ENCODE assay signal across 8 mouse cellular contexts in genomic region chr16:77236509-77237271, GRCm38 (mm10).
DNase-seq lines count a peak whose midpoint lies in the region; ATAC-seq lines count a peak whose summit lies in the region.

No protein-coding gene starts in this region.

- peak; percentile 94 for DNase-seq in brain, adult 2 months (ENCODE audit: low read depth, low spot score)
- peak; percentile 83 for DNase-seq in cerebellum, postnatal 14 days
- peak; percentile 81 to 88 for DNase-seq in frontal cortex, postnatal 36 days (ENCODE audit: low spot score in 2 of 2)
- DNase-seq in kidney, adult 9 months, result peak; percentile 2
- peak; percentile 78 to 82 for DNase-seq in left cerebral cortex, postnatal 36 days (ENCODE audit: low spot score in 2 of 2)
- peak; percentile 74 for DNase-seq in neural tube, embryonic 11.5 days (ENCODE audit: low spot score)
- DNase-seq in spleen, postnatal 14 days (ENCODE audit: low spot score in 2 of 2), result no peak
- DNase-seq in spleen, postnatal 10 days (ENCODE audit: low spot score in 2 of 2), result no peak

- intact Hi-C loops in left cerebral cortex, postnatal 36 days (cut with DNase I), result loop anchor here (2.0 to 10.0 kb wide), 6 partner anchors 82 to 406 kb away; no protein-coding TSS in a partner anchor

- WGBS in neural tube, embryonic 11.5 days, result 30% methylated on average over 13 of the region's 13 CpGs

- peak; percentile 85 for ATAC-seq in neural tube, embryonic 11.5 days (ENCODE audit: insufficient read depth, low FRiP score, low TSS enrichment)

- peak overlapping the region; percentile 87 for H3K27ac ChIP-seq in neural tube, embryonic 11.5 days (ENCODE audit: low read depth, low read length)

- peak overlapping the region; percentile 41; the same call in 1 of the 2 replicates for H3K9ac ChIP-seq in neural tube, embryonic 11.5 days (ENCODE audit: low read length)

- no peaks in the 10 kb centered on the region for H3K9me3 ChIP-seq in neural tube, embryonic 11.5 days (ENCODE audit: control insufficient read depth, low read length)

- H3K4me2 ChIP-seq in neural tube, embryonic 11.5 days (ENCODE audit: low read depth), result peak overlapping the region; percentile 33

- no peaks in the 10 kb centered on the region for H3K27me3 ChIP-seq in neural tube, embryonic 11.5 days (ENCODE audit: control insufficient read depth, insufficient read depth, low read length)

- peaks cover 24% of the 10 kb centered on the region for H3K4me1 ChIP-seq in neural tube, embryonic 11.5 days (ENCODE audit: control insufficient read depth, insufficient read depth, low read length)

- no peaks in the 10 kb centered on the region for H3K36me3 ChIP-seq in neural tube, embryonic 11.5 days (ENCODE audit: control insufficient read depth, insufficient read depth, low read length)

- H3K4me3 ChIP-seq in neural tube, embryonic 11.5 days (ENCODE audit: low read depth, low read length), result peak overlapping the region; percentile 12; the same call in 1 of the 2 replicates

Comparison
In these comparisons a context has a peak if more than half of its experiments do, and no peak if none do; other contexts are left out.
1. DNase-seq: peak in brain, adult 2 months (single experiment), cerebellum, postnatal 14 days (2 of 2), frontal cortex, postnatal 36 days (2 of 2), kidney, adult 9 months (single experiment), left cerebral cortex, postnatal 36 days (2 of 2) and neural tube, embryonic 11.5 days (single experiment); none in spleen, postnatal 14 days (0 of 2) and spleen, postnatal 10 days (0 of 2).